Mouse (Mus musculus): Measurements from ENCODE around the gene Slc12a4. TPM values are rescaled to one million over a fixed set of nuclear protein-coding genes. Genes with fewer than 3 reads are reported as not detected.
"Not testable (repeated sequence)": the region's sequence is repeated elsewhere in the genome, so short reads cannot be mapped to it uniquely, and the experiment has no call there.

Slc12a4 gene
- total RNA-seq (2021): 10 to 100 TPM; 12.1 to 19.1 TPM
- long read RNA-seq, experiment 1, transcript Slc12a4-202 (24 exons, 3,755 nt): major isoform, 15 of 25 reads
- long read RNA-seq, experiment 1, partial matches to known transcripts: 6 of 25 reads
- long read RNA-seq, experiment 1, other reads (novel, unspliced or antisense): 4 of 25 reads
- long read RNA-seq, experiment 2, transcript Slc12a4-202 (24 exons, 3,755 nt): major isoform, 27 of 32 reads
- long read RNA-seq, experiment 2, partial matches to known transcripts: 2 of 32 reads
- long read RNA-seq, experiment 2, other reads (novel, unspliced or antisense): 3 of 32 reads

DNA sequence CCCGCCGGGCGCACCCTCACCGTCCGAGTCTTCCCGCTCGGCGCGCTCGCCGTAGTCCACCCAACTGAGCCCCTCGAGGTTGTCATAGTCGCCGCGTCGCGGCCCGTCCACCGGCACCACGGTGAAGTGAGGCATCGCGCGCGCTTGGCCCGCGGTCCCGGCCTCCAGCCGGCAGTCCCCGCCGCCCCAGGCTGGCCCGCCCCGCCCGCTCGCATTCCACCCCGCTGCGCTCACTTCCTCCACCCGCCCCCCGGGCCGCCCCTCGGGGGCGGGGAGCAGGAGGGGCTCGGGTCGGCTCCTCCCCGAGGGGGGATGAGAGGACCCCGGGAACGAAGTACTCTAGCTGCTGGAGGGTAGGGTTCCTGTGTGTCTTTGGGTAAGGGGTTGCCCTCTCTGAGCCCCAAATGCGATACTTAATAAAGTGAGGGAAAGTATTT lies at the start of gene Slc12a4:
Gene Slc12a4 (minus strand): TSS at position 193 of the 437 bp plus-strand sequence.
- DNase-seq: peak; percentile 87
- intact Hi-C loops (cut with DNase I; ENCODE audit: low total_unique reads): no loop called here

GRCm38 (mm10) chr8:106012203-106012602 lies 46.3 kb upstream of the Slc12a4 start:
- DNase-seq; intact Hi-C loops (cut with DNase I; ENCODE audit: low total_unique reads): not testable (repeated sequence)

DNA sequence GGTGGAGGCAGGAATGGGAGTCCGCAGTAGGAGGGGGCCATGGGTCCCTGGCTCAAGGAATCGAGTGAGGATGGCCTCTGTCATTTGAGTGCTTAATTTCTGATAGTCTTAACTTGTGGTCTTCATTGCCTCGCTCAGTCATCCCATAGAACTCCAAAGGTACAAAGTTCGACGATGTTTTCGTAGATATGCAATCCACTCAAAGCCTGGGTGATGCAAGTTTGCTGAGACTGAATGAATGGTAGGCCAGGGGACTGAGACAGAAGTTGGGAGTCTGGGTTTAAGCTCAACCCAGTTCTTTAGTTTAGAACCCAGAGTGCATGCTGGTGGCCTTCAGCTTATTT lies 45.7 kb upstream of the Slc12a4 start, which contains the start of gene Ddx28:
Gene Ddx28 (minus strand): TSS at position 240 of the 344 bp plus-strand sequence.
- intact Hi-C loops (cut with DNase I; ENCODE audit: low total_unique reads): no loop called here
- DNase-seq: no peak

GRCm38 (mm10) chr8:106010748-106011642 lies 45.1 kb upstream of the Slc12a4 start:
- intact Hi-C loops (cut with DNase I; ENCODE audit: low total_unique reads): no loop called here

GRCm38 (mm10) chr8:106007891-106008290 lies 42.0 kb upstream of the Slc12a4 start:
- intact Hi-C loops (cut with DNase I; ENCODE audit: low total_unique reads): loop anchor here (10.0 kb wide), 1 partner anchor 163 kb away; no protein-coding TSS in a partner anchor
- DNase-seq: not testable (repeated sequence)

More at GRCm38 (mm10) chr8:106010748-106011642, 45.1 kb upstream of the Slc12a4 start:
- peak; percentile 92 for DNase-seq

GRCm38 (mm10) chr8:106007135-106007534 lies 41.2 kb upstream of the Slc12a4 start:
- intact Hi-C loops (cut with DNase I; ENCODE audit: low total_unique reads): loop anchor here (10.0 kb wide), 1 partner anchor 162 kb away; no protein-coding TSS in a partner anchor
- no peak for DNase-seq

GRCm38 (mm10) chr8:106006413-106006812 lies 40.5 kb upstream of the Slc12a4 start:
- no peak for DNase-seq
- intact Hi-C loops (cut with DNase I; ENCODE audit: low total_unique reads): loop anchor here (10.0 kb wide), 1 partner anchor 162 kb away; no protein-coding TSS in a partner anchor

GRCm38 (mm10) chr8:106005875-106006274 lies 40.0 kb upstream of the Slc12a4 start, which contains the start of gene Dpep2nb:
Gene Dpep2nb, minus strand, starts transcription at chr8:106005975.
- no peak for DNase-seq
- intact Hi-C loops (cut with DNase I; ENCODE audit: low total_unique reads): loop anchor here (10.0 kb wide), 1 partner anchor 161 kb away; no protein-coding TSS in a partner anchor

DNA sequence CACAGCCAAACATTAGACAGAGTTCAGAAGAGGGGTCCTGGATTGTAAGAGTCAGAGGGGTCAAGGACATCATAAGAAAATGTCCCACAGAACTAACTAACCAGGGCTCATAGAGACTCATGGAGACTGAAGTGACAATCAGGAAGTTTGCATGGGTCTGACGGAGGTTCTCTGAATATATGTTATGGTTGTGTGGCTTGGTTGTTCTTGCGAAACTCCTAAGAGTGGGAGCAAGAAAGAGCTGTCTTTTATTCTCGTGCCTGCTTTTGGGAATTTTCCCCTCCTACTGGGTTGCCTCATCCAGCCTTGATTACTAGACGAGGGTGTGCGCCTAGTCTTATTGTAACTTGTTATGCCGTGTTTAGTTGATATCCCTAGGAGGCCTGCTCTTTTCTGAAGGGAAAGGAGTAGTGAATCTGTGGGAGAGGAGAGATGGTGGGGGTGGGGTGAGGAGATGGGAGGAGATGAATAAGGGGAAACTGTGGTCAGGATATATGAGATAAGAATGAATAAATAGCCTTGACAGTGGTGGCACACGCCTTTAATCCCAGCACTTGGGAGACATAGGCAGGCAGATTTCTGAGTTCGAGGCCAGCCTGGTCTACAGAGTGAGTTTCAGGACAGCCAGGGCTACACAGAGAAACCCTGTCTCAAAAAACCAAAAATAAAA lies 38.8 kb upstream of the Slc12a4 start:
- no peak for DNase-seq
- intact Hi-C loops (cut with DNase I; ENCODE audit: low total_unique reads): loop anchor here (10.0 kb wide), 1 partner anchor 160 kb away; no protein-coding TSS in a partner anchor

DNA sequence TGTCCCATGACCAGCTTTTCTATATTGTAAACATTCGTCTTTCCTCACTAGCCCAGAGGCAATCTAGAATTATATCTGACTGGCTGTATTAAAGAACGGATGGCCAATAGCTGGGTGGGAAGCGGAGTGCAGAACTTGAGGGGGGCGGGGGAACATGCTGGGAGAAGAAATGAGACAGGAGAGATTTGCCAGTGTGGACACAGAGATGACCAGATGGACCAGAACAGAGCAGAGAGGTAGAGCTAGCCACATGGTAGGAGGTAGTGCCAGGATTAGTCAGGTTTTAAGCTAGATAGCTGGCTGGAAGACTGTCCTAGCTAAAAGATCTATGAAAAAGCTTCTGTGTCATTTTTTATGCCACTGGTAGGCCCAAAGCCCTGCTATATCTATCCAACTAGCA lies 36.0 kb upstream of the Slc12a4 start:
- intact Hi-C loops (cut with DNase I; ENCODE audit: low total_unique reads): loop anchor here (10.0 kb wide), 1 partner anchor 157 kb away; no protein-coding TSS in a partner anchor

GRCm38 (mm10) chr8:105998971-105999370 lies 33.1 kb upstream of the Slc12a4 start:
- no peak for DNase-seq
- intact Hi-C loops (cut with DNase I; ENCODE audit: low total_unique reads): no loop called here

More for the DNA sequence above, 36.0 kb upstream of the Slc12a4 start:
- no peak for DNase-seq

DNA sequence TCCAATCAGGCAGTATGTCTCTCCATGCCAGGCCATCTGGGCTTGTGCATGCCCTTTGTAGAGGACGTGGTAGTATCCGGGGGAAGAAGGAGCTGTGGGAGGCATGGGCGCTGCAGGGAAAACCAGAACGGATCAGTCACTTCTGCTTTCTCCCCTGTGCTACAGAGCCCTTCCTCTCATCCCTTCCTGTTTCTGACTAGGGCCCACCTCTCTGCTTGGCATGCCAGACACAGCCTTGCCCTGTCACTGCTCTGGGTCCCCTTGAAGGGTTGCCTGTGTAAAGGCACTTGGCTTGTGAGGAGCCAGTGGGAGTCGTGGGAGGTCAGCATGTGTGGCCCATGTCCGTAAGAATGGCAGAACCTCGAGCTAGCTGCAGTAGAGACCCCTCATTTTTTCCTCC lies 30.5 kb upstream of the Slc12a4 start:
- intact Hi-C loops (cut with DNase I; ENCODE audit: low total_unique reads): no loop called here

GRCm38 (mm10) chr8:105993226-105993625 lies 27.3 kb upstream of the Slc12a4 start:
- intact Hi-C loops (cut with DNase I; ENCODE audit: low total_unique reads): no loop called here

More for the DNA sequence above, 30.5 kb upstream of the Slc12a4 start:
- DNase-seq: no peak

GRCm38 (mm10) chr8:105992499-105992898 lies 26.6 kb upstream of the Slc12a4 start:
- intact Hi-C loops (cut with DNase I; ENCODE audit: low total_unique reads): no loop called here

More at GRCm38 (mm10) chr8:105993226-105993625, 27.3 kb upstream of the Slc12a4 start:
- no peak for DNase-seq

DNA sequence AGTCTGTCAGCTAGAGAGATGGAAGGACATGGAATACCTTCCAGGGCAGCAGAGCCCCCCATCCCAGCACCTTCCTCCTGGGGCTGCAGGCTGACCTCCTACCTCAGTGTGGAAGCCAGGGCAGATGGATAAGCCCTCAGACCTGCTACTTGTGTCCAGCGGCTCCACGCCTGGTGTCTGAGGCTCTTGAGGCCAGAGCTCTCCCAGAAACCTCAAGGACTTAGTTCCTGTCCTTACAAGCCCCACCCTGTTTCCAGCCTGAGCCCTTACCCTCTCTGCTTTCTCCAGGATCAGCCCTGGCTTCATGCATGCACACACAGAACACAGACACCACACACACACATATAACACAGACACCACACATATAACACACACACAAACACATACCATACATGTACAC lies 25.6 kb upstream of the Slc12a4 start:
- intact Hi-C loops (cut with DNase I; ENCODE audit: low total_unique reads): no loop called here
- no peak for DNase-seq

More at GRCm38 (mm10) chr8:105992499-105992898, 26.6 kb upstream of the Slc12a4 start:
- no peak for DNase-seq

GRCm38 (mm10) chr8:105990856-105991387 lies 25.0 kb upstream of the Slc12a4 start, which contains the start of gene Dus2:
Gene Dus2, plus strand, starts transcription at chr8:105991337.
- DNase-seq: peak; percentile 84
- intact Hi-C loops (cut with DNase I; ENCODE audit: low total_unique reads): no loop called here

DNA sequence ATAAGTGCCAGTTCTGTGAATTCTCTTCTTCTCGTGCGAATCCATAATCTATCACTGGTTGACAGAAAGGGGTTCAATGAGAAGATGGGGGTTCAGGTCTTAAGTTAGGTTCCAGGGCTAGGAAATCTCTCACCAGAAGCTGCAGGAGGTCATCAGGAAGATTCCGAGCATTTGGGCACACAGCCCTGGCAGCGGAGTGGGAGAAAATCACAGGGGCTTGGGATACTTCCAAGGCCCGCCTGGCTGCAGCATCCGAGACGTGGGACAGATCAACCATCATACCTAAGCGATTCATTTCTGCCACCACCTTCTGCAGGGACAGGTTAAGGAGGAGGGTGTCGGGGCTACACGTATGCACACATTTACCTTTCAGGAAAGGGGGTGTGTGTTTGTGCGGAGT lies 22.6 kb upstream of the Slc12a4 start:
- intact Hi-C loops (cut with DNase I; ENCODE audit: low total_unique reads): loop anchor here (5.0 kb wide), 1 partner anchor 34 kb away; no protein-coding TSS in a partner anchor
- no peak for DNase-seq

GRCm38 (mm10) chr8:105983406-105983805 lies 17.5 kb upstream of the Slc12a4 start:
- intact Hi-C loops (cut with DNase I; ENCODE audit: low total_unique reads); DNase-seq: not testable (repeated sequence)

GRCm38 (mm10) chr8:105981146-105981545 lies 15.2 kb upstream of the Slc12a4 start:
- DNase-seq: no peak
- intact Hi-C loops (cut with DNase I; ENCODE audit: low total_unique reads): no loop called here

Measured in gastrocnemius, postnatal 14 days (tissue).